ENCODE assay signal across 14 mouse cellular contexts in genomic region chr17:74863845-74864244, GRCm38 (mm10).
"Had no signal": no experiment of that assay in that cellular context is flagged by ENCODE, and none has a peak within 500 bp of the region (broad histone marks: within the 10 kb centered on the region; RNA-seq: fewer than 3 reads in every experiment).

No protein-coding gene starts in this region.

- H3K27ac ChIP-seq: intestine, embryonic 15.5 days; kidney, embryonic 15.5 days; limb, embryonic 13.5 days; lung, embryonic 15.5 days; midbrain, embryonic 15.5 days; neural tube, embryonic 12.5 days; stomach, postnatal 0 days had no signal

- DNase-seq: kidney, adult 18-20 months; kidney, postnatal 14 days; layer of hippocampus, adult 9-11 months; left cerebral cortex, postnatal 4 days; thymus, postnatal 4 days had no signal

- H3K9me3 ChIP-seq: intestine, embryonic 15.5 days; kidney, embryonic 15.5 days; limb, embryonic 13.5 days; liver, embryonic 15.5 days; lung, embryonic 15.5 days; midbrain, embryonic 15.5 days; neural tube, embryonic 12.5 days had no signal

- H3K4me3 ChIP-seq: intestine, embryonic 15.5 days; kidney, embryonic 15.5 days; limb, embryonic 13.5 days; liver, embryonic 15.5 days; lung, embryonic 15.5 days; midbrain, embryonic 15.5 days; neural tube, embryonic 12.5 days had no signal

- ATAC-seq: intestine, embryonic 15.5 days; midbrain, embryonic 15.5 days had no signal

- H3K36me3 ChIP-seq: intestine, embryonic 15.5 days; limb, embryonic 13.5 days; liver, embryonic 15.5 days; lung, embryonic 15.5 days; midbrain, embryonic 15.5 days; neural tube, embryonic 12.5 days had no signal

- H3K4me2 ChIP-seq: intestine, embryonic 15.5 days; kidney, embryonic 15.5 days; limb, embryonic 13.5 days; liver, embryonic 15.5 days; lung, embryonic 15.5 days; midbrain, embryonic 11.5 days; midbrain, embryonic 15.5 days; neural tube, embryonic 12.5 days had no signal

- H3K27me3 ChIP-seq: intestine, embryonic 15.5 days; kidney, embryonic 15.5 days; limb, embryonic 13.5 days; liver, embryonic 15.5 days; lung, embryonic 15.5 days; midbrain, embryonic 15.5 days; neural tube, embryonic 12.5 days had no signal

- H3K9ac ChIP-seq: intestine, embryonic 15.5 days; kidney, embryonic 15.5 days; limb, embryonic 13.5 days; liver, embryonic 15.5 days; lung, embryonic 15.5 days; midbrain, embryonic 15.5 days; neural tube, embryonic 12.5 days had no signal
